Mouse (Mus musculus) megakaryocyte, embryonic 14.5 days (primary cell): ENCODE results near the gene Prrg2.

ENCODE experiments used
- FLI1 ChIP-seq: IDR thresholded peaks from 2 replicates; pipeline ENCODE4 v1.6.1; 2012; ENCODE audit warnings: low read length, inconsistent platforms, mixed read lengths
- GATA1 ChIP-seq: IDR thresholded peaks from 3 replicates; pipeline ENCODE4 v1.6.1; 2012; ENCODE audit warnings: mixed read lengths, low read length, inconsistent platforms, borderline replicate concordance

DNA sequence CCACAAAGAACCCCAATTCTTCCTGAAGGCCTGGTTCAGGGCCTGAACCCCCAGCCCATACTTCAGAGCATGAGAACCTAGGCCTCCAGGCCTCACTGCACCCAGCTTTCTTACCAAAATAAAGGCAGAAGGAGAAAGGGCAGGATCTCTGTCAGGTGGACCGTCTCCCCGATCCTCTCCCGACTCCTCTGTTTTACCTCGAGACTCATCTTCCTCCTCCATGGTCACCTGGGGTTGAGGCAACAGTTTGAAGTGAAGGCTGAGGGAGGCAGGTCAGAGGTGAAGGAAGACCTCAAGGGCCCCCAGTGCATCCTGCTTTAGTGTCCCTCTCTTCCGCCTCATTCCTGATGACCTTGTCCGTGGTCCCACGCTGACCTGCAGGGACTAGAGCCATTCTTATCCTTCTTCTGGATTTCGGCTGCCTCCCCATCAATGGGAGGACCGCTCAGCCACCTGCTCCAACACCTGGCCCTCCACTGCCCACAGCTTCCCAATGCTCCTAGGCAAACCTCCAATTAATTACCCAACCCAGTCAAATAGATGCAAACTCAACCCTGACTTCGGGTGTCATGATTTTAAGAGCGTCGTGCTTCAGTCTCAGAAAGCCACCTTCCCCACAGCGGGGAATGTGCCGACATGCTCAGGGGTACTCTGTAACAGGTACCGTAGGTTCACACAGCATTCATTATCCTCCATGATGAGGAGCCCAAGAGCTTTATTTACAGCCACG is 48.9 kb downstream of the Prrg2 start:
- no peak for TF ChIP-seq GATA1
- TF ChIP-seq FLI1, result no peak
